Mouse (Mus musculus): ENCODE measurements around the gene H6pd.

DNA sequence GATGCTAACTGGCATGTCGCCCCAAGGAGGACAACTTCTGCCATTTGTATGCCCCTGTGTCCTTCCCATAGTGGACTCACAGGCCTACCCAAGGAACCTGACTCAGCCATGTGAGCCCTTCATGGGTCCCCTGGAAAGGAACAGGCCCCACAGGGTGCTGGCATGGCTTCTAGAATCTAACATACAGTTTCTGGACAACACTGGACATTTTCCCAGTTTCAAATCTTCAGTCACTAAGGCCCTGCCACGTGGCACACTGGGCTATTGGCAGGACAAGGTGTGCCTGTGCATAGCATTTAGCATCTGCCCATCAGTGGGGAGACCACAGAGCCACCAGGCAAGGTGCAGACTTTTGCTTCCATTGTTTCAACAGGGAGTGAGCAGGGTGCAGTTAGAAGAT lies 30.0 kb downstream of the H6pd start:
- no peak for TF ChIP-seq CTCF (IDR thresholded peaks at IDR 0.05; ENCODE audit: control insufficient read depth, insufficient read depth, insufficient read length)
- TF ChIP-seq MYOD1 (IDR thresholded peaks at IDR 0.05; ENCODE audit: control insufficient read depth, insufficient read length, low read depth), result no peak
